Mouse (Mus musculus) kidney, embryonic 16.5 days (tissue): ENCODE measurements around the gene Gm45753. TPM values are rescaled to one million over a fixed set of nuclear protein-coding genes. Genes with fewer than 3 reads are reported as not detected.
"Not testable (repeated sequence)": the region's sequence is repeated elsewhere in the genome, so short reads cannot be mapped to it uniquely, and the experiment has no call there.

Experiments used
- ATAC-seq: fragments of 200-750 bp; cut with Nextera tagmentation; 2 replicates; pipeline ENCODE4 v1.8.0; 2017; ENCODE audit warnings: moderate TSS enrichment; ENCODE audit not compliant: low FRiP score, low TSS enrichment
- H3K27ac ChIP-seq: fragments of 300-500 bp; sonication (generic); 2 replicates; pipeline ENCODE4 v1.5.1; 2014; ENCODE audit warnings: low read length
- H3K27me3 ChIP-seq: fragments of 300-500 bp; sonication (generic); 2 replicates; pipeline ENCODE4 v1.6.1; 2014; ENCODE audit warnings: low read length, control low read depth, mixed read lengths; ENCODE audit not compliant: insufficient read depth
- H3K36me3 ChIP-seq: fragments of 300-500 bp; sonication (generic); 2 replicates; pipeline ENCODE4 v1.6.1; 2014; ENCODE audit warnings: low read length, control low read depth, mixed read lengths; ENCODE audit not compliant: insufficient read depth
- H3K4me1 ChIP-seq: fragments of 300-500 bp; sonication (generic); 2 replicates; pipeline ENCODE4 v1.6.1; 2014; ENCODE audit warnings: low read length, control low read depth, mixed read lengths; ENCODE audit not compliant: insufficient read depth
- H3K4me2 ChIP-seq: fragments of 300-500 bp; sonication (generic); replicated peaks from 2 replicates; pipeline ENCODE4 v1.6.1; 2014; ENCODE audit warnings: low read depth, low read length
- H3K4me3 ChIP-seq: fragments of 300-500 bp; sonication (generic); 2 replicates; pipeline ENCODE4 v1.5.1; 2014; ENCODE audit warnings: mild to moderate bottlenecking, low read length
- H3K9ac ChIP-seq: fragments of 300-500 bp; sonication (generic); replicated peaks from 2 replicates; pipeline ENCODE4 v1.6.1; 2014; ENCODE audit warnings: low read length
- H3K9me3 ChIP-seq: fragments of 300-500 bp; sonication (generic); 2 replicates; pipeline ENCODE4 v1.6.1; 2016; ENCODE audit warnings: low read length, control low read depth
- WGBS: fragments of 180-500 bp; shearing (Covaris S2); extraction: QIAGEN DNeasy Blood & Tissue Kit; methylation state at CpG from one replicate; pipeline ENCODE4 v1.1.7; 2014; 5-methylcytosine and 5-hydroxymethylcytosine counted together
- polyA plus RNA-seq: library from polyadenylated mRNA; unstranded; fragments of >200 nt; fragmentation: Nextera tagmentation; extraction: Ambion mirVana; gene quantifications from 2 replicates; pipeline ENCODE4 v1.2.1, GENCODE M21; 2015

The Gm45753 gene
- polyA plus RNA-seq, 1 experiment from 2014 or later = not detected

GRCm38 (mm10) chr8:45327076-45327475 is 18.8 kb upstream of the Gm45753 start:
- not testable (repeated sequence) for H3K36me3 ChIP-seq, ATAC-seq, H3K27me3 ChIP-seq

GRCm38 (mm10) chr8:45324151-45324550 is 15.9 kb upstream of the Gm45753 start:
- Histone ChIP-seq H3K4me1 (no peaks in the 10 kb centered on the region), H3K27me3 (no peaks in the 10 kb centered on the region), H3K4me2 (no peak overlapping the region), H3K9ac (no peak overlapping the region), H3K36me3 (no peaks in the 10 kb centered on the region), H3K4me3 (no peak overlapping the region), H3K27ac (no peak overlapping the region), H3K9me3 (no peaks in the 10 kb centered on the region)
- WGBS = 55% methylated on average over 4 of the region's 4 CpGs
- ATAC-seq = no peak

More at GRCm38 (mm10) chr8:45327076-45327475, 18.8 kb upstream of the Gm45753 start:
- H3K4me3 ChIP-seq, H3K27ac ChIP-seq, H3K9me3 ChIP-seq, H3K9ac ChIP-seq, H3K4me1 ChIP-seq, H3K4me2 ChIP-seq: not testable (repeated sequence)

GRCm38 (mm10) chr8:45321365-45321764 is 13.1 kb upstream of the Gm45753 start:
- Histone ChIP-seq H3K4me3 (no peak overlapping the region), H3K9me3 (no peaks in the 10 kb centered on the region), H3K4me1 (no peaks in the 10 kb centered on the region), H3K9ac (no peak overlapping the region), H3K36me3 (no peaks in the 10 kb centered on the region), H3K27me3 (no peaks in the 10 kb centered on the region), H3K4me2 (no peak overlapping the region), H3K27ac (no peak overlapping the region)
- no peak for ATAC-seq
- 73% methylated on average over 2 of the region's 2 CpGs for WGBS

- 71% methylated on average over 1 of the region's 1 CpGs for WGBS
- Histone ChIP-seq H3K4me2 (no peak overlapping the region), H3K27ac (no peak overlapping the region), H3K9ac (no peak overlapping the region), H3K36me3 (no peaks in the 10 kb centered on the region), H3K4me1 (no peaks in the 10 kb centered on the region), H3K4me3 (no peak overlapping the region), H3K9me3 (no peaks in the 10 kb centered on the region), H3K27me3 (no peaks in the 10 kb centered on the region)
- no peak for ATAC-seq
These were observed 12.7 kb upstream of the Gm45753 start for GRCm38 (mm10) chr8:45320930-45321329.

GRCm38 (mm10) chr8:45310967-45311366 is 2.7 kb upstream of the Gm45753 start:
- Histone ChIP-seq H3K36me3 (no peaks in the 10 kb centered on the region), H3K9me3 (no peaks in the 10 kb centered on the region), H3K9ac (no peak overlapping the region), H3K27me3 (no peaks in the 10 kb centered on the region), H3K4me3 (no peak overlapping the region), H3K4me1 (no peaks in the 10 kb centered on the region), H3K27ac (no peak overlapping the region), H3K4me2 (no peak overlapping the region)
- 79% methylated on average over 4 of the region's 4 CpGs for WGBS
- ATAC-seq = no peak

- H3K36me3 ChIP-seq = no peaks in the 10 kb centered on the region
- H3K4me3 ChIP-seq = no peak overlapping the region
- H3K9ac ChIP-seq = no peak overlapping the region
- no peak overlapping the region for H3K4me2 ChIP-seq
- no peak overlapping the region for H3K27ac ChIP-seq
- no peaks in the 10 kb centered on the region for H3K27me3 ChIP-seq
- WGBS = 29% methylated on average over 1 of the region's 1 CpGs
- ATAC-seq = no peak
- H3K4me1 ChIP-seq = no peaks in the 10 kb centered on the region
- H3K9me3 ChIP-seq = no peaks in the 10 kb centered on the region
These were observed 2.8 kb downstream of the Gm45753 start for GRCm38 (mm10) chr8:45305479-45305878.

GRCm38 (mm10) chr8:45304354-45304753 is 3.9 kb downstream of the Gm45753 start:
- H3K4me3 ChIP-seq = no peak overlapping the region
- H3K9me3 ChIP-seq = no peaks in the 10 kb centered on the region
- H3K4me2 ChIP-seq = no peak overlapping the region
- WGBS = 91% methylated on average over 3 of the region's 3 CpGs
- H3K27ac ChIP-seq = no peak overlapping the region
- H3K4me1 ChIP-seq = no peaks in the 10 kb centered on the region
- no peaks in the 10 kb centered on the region for H3K27me3 ChIP-seq
- no peak for ATAC-seq
- H3K36me3 ChIP-seq = no peaks in the 10 kb centered on the region
- no peak overlapping the region for H3K9ac ChIP-seq

- Histone ChIP-seq H3K36me3 (no peaks in the 10 kb centered on the region), H3K9me3 (no peaks in the 10 kb centered on the region), H3K4me1 (no peaks in the 10 kb centered on the region), H3K9ac (no peak overlapping the region), H3K4me2 (no peak overlapping the region), H3K4me3 (no peak overlapping the region), H3K27me3 (no peaks in the 10 kb centered on the region), H3K27ac (no peak overlapping the region)
- no peak for ATAC-seq
- WGBS = 62% methylated on average over 8 of the region's 8 CpGs
These were observed 5.9 kb downstream of the Gm45753 start for GRCm38 (mm10) chr8:45302390-45302789.

- no peak for ATAC-seq
- WGBS = 89% methylated on average over 6 of the region's 6 CpGs
- Histone ChIP-seq H3K9ac (no peak overlapping the region), H3K4me1 (no peaks in the 10 kb centered on the region), H3K27ac (no peak overlapping the region), H3K4me3 (no peak overlapping the region), H3K36me3 (no peaks in the 10 kb centered on the region), H3K27me3 (no peaks in the 10 kb centered on the region), H3K4me2 (no peak overlapping the region), H3K9me3 (no peaks in the 10 kb centered on the region)
These were observed 13.0 kb downstream of the Gm45753 start for GRCm38 (mm10) chr8:45295276-45295675.

GRCm38 (mm10) chr8:45294687-45295086 is 13.6 kb downstream of the Gm45753 start, which contains the start of gene Klkb1:
Gene Klkb1 (minus strand): TSS chr8:45294859.
- no peaks in the 10 kb centered on the region for H3K27me3 ChIP-seq
- 83% methylated on average over 7 of the region's 7 CpGs for WGBS

More at GRCm38 (mm10) chr8:45294687-45295086, 13.6 kb downstream of the Gm45753 start, which contains the start of gene Klkb1:
- Histone ChIP-seq H3K27ac (no peak within 1 kb of the TSS), H3K36me3 (no peaks in the 10 kb centered on the region), H3K9me3 (no peaks in the 10 kb centered on the region), H3K9ac (no peak within 1 kb of the TSS), H3K4me1 (no peaks in the 10 kb centered on the region), H3K4me3 (no peak within 1 kb of the TSS), H3K4me2 (no peak within 1 kb of the TSS)
- ATAC-seq = no peak
